Mouse (Mus musculus) heart, postnatal 0 days (tissue): ENCODE results near the gene Olfr718-ps1.

Source experiments
- CTCF ChIP-seq: IDR thresholded peaks from 2 replicates; pipeline ENCODE4 v1.5.1; 2016; ENCODE audit warnings: antibody characterized with exemption, control low read depth, low read depth
- EP300 ChIP-seq: IDR thresholded peaks from 2 replicates; pipeline ENCODE4 v1.6.1; 2016; ENCODE audit warnings: antibody characterized with exemption, low read depth

GRCm38 (mm10) chr5:143177541-143178200 lies 30.3 kb upstream of the Olfr718-ps1 start:
- TF ChIP-seq EP300 = no peak
- TF ChIP-seq CTCF = no peak
